Mouse (Mus musculus) left cerebral cortex, adult 8-10 months (tissue): ENCODE measurements at regions not wholly inside any gene's neighbourhood (a gene's known extent, or its start where the extent isn't known, plus 50 kb on each side); places are given as distances from the start of the nearest gene placed in this dataset.

ENCODE experiments used
- DNase-seq, 2 experiments: peaks; one replicate each; pipeline ENCODE4 v3.0.0; 2022; ENCODE audit warnings: low spot score in 2 of 2

GRCm38 (mm10) chr7:124855056-124855455 lies 589.4 kb upstream of the Kdm8 start:
- DNase-seq, result peak in 1 of 2 experiments; percentile 64

GRCm38 (mm10) chr7:124857106-124857505 lies 587.4 kb upstream of the Kdm8 start:
- no peak for DNase-seq

GRCm38 (mm10) chr7:124861397-124861796 lies 583.1 kb upstream of the Kdm8 start:
- DNase-seq, result no peak

- no peak for DNase-seq
Observed at GRCm38 (mm10) chr7:124868133-124868603, 576.3 kb upstream of the Kdm8 start.

- no peak for DNase-seq
Observed at GRCm38 (mm10) chr7:124868621-124869020, 575.9 kb upstream of the Kdm8 start.

GRCm38 (mm10) chr7:124880771-124881170 lies 563.7 kb upstream of the Kdm8 start:
- DNase-seq, result no peak

GRCm38 (mm10) chr7:124907233-124907632 lies 537.2 kb upstream of the Kdm8 start:
- peak in 1 of 2 experiments; percentile 56 for DNase-seq

GRCm38 (mm10) chr7:124907662-124908296 lies 536.7 kb upstream of the Kdm8 start:
- DNase-seq, result no peak

GRCm38 (mm10) chr7:124914061-124914460 lies 530.4 kb upstream of the Kdm8 start:
- no peak for DNase-seq

GRCm38 (mm10) chr7:124914479-124914878 lies 530.0 kb upstream of the Kdm8 start:
- DNase-seq, result no peak

- no peak for DNase-seq
Observed at GRCm38 (mm10) chr7:124914972-124915371, 529.5 kb upstream of the Kdm8 start.

- DNase-seq, result no peak
Observed at GRCm38 (mm10) chr7:124915637-124916036, 528.8 kb upstream of the Kdm8 start.

- no peak for DNase-seq
Observed at GRCm38 (mm10) chr7:124917606-124918120, 526.8 kb upstream of the Kdm8 start.

GRCm38 (mm10) chr7:124922806-124923205 lies 521.7 kb upstream of the Kdm8 start:
- DNase-seq, result no peak

GRCm38 (mm10) chr7:124933573-124933972 lies 510.9 kb upstream of the Kdm8 start:
- no peak for DNase-seq

- no peak for DNase-seq
Observed at GRCm38 (mm10) chr7:124939357-124939756, 505.1 kb upstream of the Kdm8 start.

GRCm38 (mm10) chr7:124941527-124941926 lies 502.9 kb upstream of the Kdm8 start:
- no peak for DNase-seq

- DNase-seq, result no peak
Observed at GRCm38 (mm10) chr7:124946424-124946823, 498.1 kb upstream of the Kdm8 start.

GRCm38 (mm10) chr7:124957329-124957728 lies 487.1 kb upstream of the Kdm8 start:
- DNase-seq, result no peak

- DNase-seq, result no peak
Observed at GRCm38 (mm10) chr7:124974870-124975488, 469.5 kb upstream of the Kdm8 start.

- DNase-seq, result no peak
Observed at GRCm38 (mm10) chr7:124989456-124989855, 455.0 kb upstream of the Kdm8 start.

GRCm38 (mm10) chr7:124990695-124991094 lies 453.8 kb upstream of the Kdm8 start:
- peak; percentile 15 to 35 for DNase-seq

GRCm38 (mm10) chr7:124996538-124996937 lies 447.9 kb upstream of the Kdm8 start:
- peak in 1 of 2 experiments; percentile 44 for DNase-seq
